Comparison of ENCODE assay signal across 12 mouse cellular contexts in the genomic region with DNA sequence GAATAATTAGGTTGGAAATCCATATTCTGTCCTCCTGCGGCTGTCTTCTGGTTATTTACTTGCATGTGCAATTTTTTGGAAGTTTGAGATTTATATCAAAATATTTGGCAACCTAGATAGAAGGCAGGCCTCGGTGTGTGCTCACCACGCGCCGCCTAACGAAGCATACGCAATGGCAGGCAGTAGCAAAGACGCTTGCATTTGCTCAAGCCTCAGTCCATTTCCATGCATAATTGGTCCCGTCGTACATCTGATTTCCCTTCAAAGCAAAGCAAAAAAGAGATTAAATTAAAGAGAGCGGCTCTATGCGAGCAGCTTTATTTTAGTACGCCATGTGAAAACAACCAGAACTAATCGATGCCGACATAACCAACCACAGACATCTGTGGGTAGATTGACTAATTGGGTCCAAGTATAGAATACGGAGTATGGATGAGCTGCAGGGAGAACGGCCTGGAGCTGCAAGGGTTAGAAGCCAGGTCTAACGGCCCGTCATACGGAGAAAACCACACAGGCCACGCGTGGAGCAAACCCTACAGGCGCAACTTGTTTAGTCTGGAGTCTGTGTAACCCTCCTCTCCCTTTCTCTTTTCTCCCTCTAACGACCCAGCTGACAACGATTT. TPM values are rescaled to one million over a fixed set of nuclear protein-coding genes. Genes with fewer than 3 reads are reported as not detected.
DNase-seq lines count a peak whose midpoint lies in the region; ATAC-seq and TF ChIP-seq lines count a peak whose summit lies in the region.
"Had no signal": no experiment of that assay in that cellular context is flagged by ENCODE, and none has a peak within 500 bp of the region (broad histone marks: within the 10 kb centered on the region; RNA-seq: fewer than 3 reads in every experiment).

No protein-coding gene starts in this region.

- H3K36me3 ChIP-seq in hindbrain, embryonic 12.5 days: no peaks in the 10 kb centered on the region
- H3K36me3 ChIP-seq in hindbrain, embryonic 11.5 days (ENCODE audit: control insufficient read depth, insufficient read depth, low read length): no peaks in the 10 kb centered on the region
- no peaks in the 10 kb centered on the region for H3K36me3 ChIP-seq in forebrain, embryonic 12.5 days (replicated peaks)
- H3K36me3 ChIP-seq in limb, embryonic 15.5 days: no peaks in the 10 kb centered on the region
- no peaks in the 10 kb centered on the region for H3K36me3 ChIP-seq in kidney, embryonic 14.5 days (ENCODE audit: control insufficient read depth, insufficient read depth, low read length)

- H3K9me3 ChIP-seq in hindbrain, embryonic 12.5 days (replicated peaks): no peaks in the 10 kb centered on the region
- H3K9me3 ChIP-seq in hindbrain, embryonic 11.5 days (ENCODE audit: control insufficient read depth, low read length): no peaks in the 10 kb centered on the region
- H3K9me3 ChIP-seq in forebrain, embryonic 12.5 days: no peaks in the 10 kb centered on the region
- no peaks in the 10 kb centered on the region for H3K9me3 ChIP-seq in limb, embryonic 15.5 days
- no peaks in the 10 kb centered on the region for H3K9me3 ChIP-seq in kidney, embryonic 14.5 days (ENCODE audit: control insufficient read depth, low read length)

- no peak for TF ChIP-seq CTCF in bone marrow macrophage, adult 2 months (IDR thresholded peaks at IDR 0.05; ENCODE audit: low read depth, low read length)

- no peak for DNase-seq in hindbrain, embryonic 11.5 days (ENCODE audit: low spot score)
- no peak for DNase-seq in urinary bladder, adult 18-20 months (ENCODE audit: low spot score in 2 of 2)
- no peak for DNase-seq in heart, adult 11 months
- DNase-seq: adrenal gland, postnatal 10 days; B cell, adult 2 months; kidney, adult 18-20 months; layer of hippocampus, postnatal 36 days had no signal

- WGBS in hindbrain, embryonic 12.5 days: 64% methylated on average over 25 of the region's 25 CpGs
- 74% methylated on average over 25 of the region's 25 CpGs for WGBS in hindbrain, embryonic 11.5 days
- WGBS in forebrain, embryonic 12.5 days: 34% methylated on average over 25 of the region's 25 CpGs
- WGBS in limb, embryonic 15.5 days: 42% methylated on average over 25 of the region's 25 CpGs
- WGBS in kidney, embryonic 14.5 days: 66% methylated on average over 25 of the region's 25 CpGs

- no peak overlapping the region for H3K4me3 ChIP-seq in hindbrain, embryonic 12.5 days
- H3K4me3 ChIP-seq in hindbrain, embryonic 11.5 days (ENCODE audit: low read depth, low read length): no peak overlapping the region
- no peak overlapping the region for H3K4me3 ChIP-seq in bone marrow macrophage, adult 2 months (ENCODE audit: insufficient read depth, low read length)
- H3K4me3 ChIP-seq in forebrain, embryonic 12.5 days (replicated peaks): no peak overlapping the region
- no peak overlapping the region for H3K4me3 ChIP-seq in limb, embryonic 15.5 days
- no peak overlapping the region for H3K4me3 ChIP-seq in kidney, embryonic 14.5 days (ENCODE audit: low read length)

- H3K9ac ChIP-seq in hindbrain, embryonic 12.5 days: no peak overlapping the region
- no peak overlapping the region for H3K9ac ChIP-seq in hindbrain, embryonic 11.5 days (ENCODE audit: low read depth, low read length)
- H3K9ac ChIP-seq in forebrain, embryonic 12.5 days: no peak overlapping the region
- H3K9ac ChIP-seq in limb, embryonic 15.5 days: no peak overlapping the region
- H3K9ac ChIP-seq in kidney, embryonic 14.5 days (ENCODE audit: low read depth, low read length): no peak overlapping the region

- H3K4me2 ChIP-seq in hindbrain, embryonic 12.5 days (replicated peaks): 0 out of 2 replicates have a peak overlapping the region, but pooled peaks have one; percentile 15
- H3K4me2 ChIP-seq in hindbrain, embryonic 11.5 days (replicated peaks; ENCODE audit: low read depth, low read length): no peak overlapping the region
- H3K4me2 ChIP-seq in forebrain, embryonic 12.5 days: peak overlapping the region; percentile 33
- H3K4me2 ChIP-seq in limb, embryonic 15.5 days: no peak overlapping the region
- no peak overlapping the region for H3K4me2 ChIP-seq in kidney, embryonic 14.5 days (replicated peaks; ENCODE audit: low read depth, low read length)

- H3K27ac ChIP-seq in hindbrain, embryonic 12.5 days: no peak overlapping the region
- H3K27ac ChIP-seq in hindbrain, embryonic 11.5 days (ENCODE audit: low read depth, low read length): no peak overlapping the region
- peak overlapping the region; percentile 83; the same call in 1 of the 2 replicates for H3K27ac ChIP-seq in bone marrow macrophage, adult 2 months (ENCODE audit: insufficient read depth, low read depth, low read length)
- no peak overlapping the region for H3K27ac ChIP-seq in forebrain, embryonic 12.5 days
- H3K27ac ChIP-seq in limb, embryonic 15.5 days: peak overlapping the region; percentile 78
- H3K27ac ChIP-seq in kidney, embryonic 14.5 days (ENCODE audit: low read depth, low read length): no peak overlapping the region

- no peak for TF ChIP-seq POLR2A in bone marrow macrophage, adult 2 months (IDR thresholded peaks at IDR 0.05; ENCODE audit: borderline replicate concordance, low read depth, low read length)

- no peaks in the 10 kb centered on the region for H3K27me3 ChIP-seq in hindbrain, embryonic 12.5 days
- no peaks in the 10 kb centered on the region for H3K27me3 ChIP-seq in hindbrain, embryonic 11.5 days (ENCODE audit: control insufficient read depth, insufficient read depth, low read length)
- H3K27me3 ChIP-seq in forebrain, embryonic 12.5 days: no peaks in the 10 kb centered on the region
- no peaks in the 10 kb centered on the region for H3K27me3 ChIP-seq in limb, embryonic 15.5 days
- H3K27me3 ChIP-seq in kidney, embryonic 14.5 days (ENCODE audit: control insufficient read depth, insufficient read depth, low read length): no peaks in the 10 kb centered on the region

- peak; percentile 71; the same call in 1 of the 2 replicates for ATAC-seq in hindbrain, embryonic 12.5 days (ENCODE audit: low FRiP score)
- ATAC-seq in hindbrain, embryonic 11.5 days (ENCODE audit: low FRiP score): no peak
- peak; percentile 44; the same call in 1 of the 2 replicates for ATAC-seq in forebrain, embryonic 12.5 days (ENCODE audit: low FRiP score)
- no peak for ATAC-seq in limb, embryonic 15.5 days (ENCODE audit: insufficient number of reproducible peaks, low FRiP score, low TSS enrichment, low read depth)
- ATAC-seq in kidney, embryonic 14.5 days (ENCODE audit: low FRiP score, low TSS enrichment): no peak

- 0 out of 2 replicates have a peak, but pooled peaks cover 6% of the 10 kb centered on the region for H3K4me1 ChIP-seq in hindbrain, embryonic 12.5 days
- H3K4me1 ChIP-seq in hindbrain, embryonic 11.5 days (replicated peaks; ENCODE audit: control insufficient read depth, insufficient read depth, low read length): no peaks in the 10 kb centered on the region
- peaks cover 48% of the 10 kb centered on the region for H3K4me1 ChIP-seq in bone marrow macrophage, adult 2 months (ENCODE audit: control insufficient read depth, insufficient read depth, low read length)
- H3K4me1 ChIP-seq in forebrain, embryonic 12.5 days: peaks cover 10% of the 10 kb centered on the region
- H3K4me1 ChIP-seq in limb, embryonic 15.5 days: peaks cover 26% of the 10 kb centered on the region
- H3K4me1 ChIP-seq in kidney, embryonic 14.5 days (ENCODE audit: control insufficient read depth, insufficient read depth, low read length): no peaks in the 10 kb centered on the region

RNA-seq across cellular contexts. Expression of a gene that starts 55.2 kb away (rescaled TPM):
- 344 and 432 TPM in 2 replicates for polyA plus RNA-seq in hindbrain, embryonic 12.5 days (2016; fragmentation: Nextera tagmentation; extraction: Ambion mirVana)
- 426 and 434 TPM in 2 replicates for polyA plus RNA-seq in hindbrain, embryonic 11.5 days (2014; fragmentation: Nextera tagmentation; extraction: Ambion mirVana)
- 950 and 963 TPM in 2 replicates for polyA plus RNA-seq in bone marrow macrophage, adult 2 months (2012; ENCODE audit: insufficient read depth, insufficient read length, missing spikeins)
- 453 and 454 TPM in 2 replicates for polyA plus RNA-seq in forebrain, embryonic 12.5 days (2016; fragmentation: Nextera tagmentation; extraction: Ambion mirVana)
- polyA plus RNA-seq in limb, embryonic 15.5 days (2015; fragmentation: Nextera tagmentation; extraction: Ambion mirVana): 393 and 551 TPM in 2 replicates
- polyA plus RNA-seq in kidney, embryonic 14.5 days (2014; fragmentation: Nextera tagmentation; extraction: Ambion mirVana): 756 and 1,061 TPM in 2 replicates

Comparison
In these comparisons a context has a peak if more than half of its experiments do, and no peak if none do; other contexts are left out.
1. ATAC-seq: peak in hindbrain, embryonic 12.5 days (single experiment) and forebrain, embryonic 12.5 days (single experiment); none in hindbrain, embryonic 11.5 days (single experiment), limb, embryonic 15.5 days (single experiment) and kidney, embryonic 14.5 days (single experiment).
2. H3K4me2 ChIP-seq: peak in hindbrain, embryonic 12.5 days (single experiment) and forebrain, embryonic 12.5 days (single experiment); none in hindbrain, embryonic 11.5 days (single experiment), limb, embryonic 15.5 days (single experiment) and kidney, embryonic 14.5 days (single experiment).
3. H3K27ac ChIP-seq: peak in bone marrow macrophage, adult 2 months (single experiment) and limb, embryonic 15.5 days (single experiment); none in hindbrain, embryonic 12.5 days (single experiment), hindbrain, embryonic 11.5 days (single experiment), forebrain, embryonic 12.5 days (single experiment) and kidney, embryonic 14.5 days (single experiment).